Mouse (Mus musculus) ES-Bruce4 (cell line): ENCODE measurements at regions not wholly inside any gene's neighbourhood (a gene's known extent, or its start where the extent isn't known, plus 50 kb on each side); places are given as distances from the start of the nearest gene placed in this dataset.

Experiments
- CTCF ChIP-seq: IDR thresholded peaks from one replicate; pipeline ENCODE4 v1.8.1; 2011; ENCODE audit warnings: low read depth, low read length
- EP300 ChIP-seq: IDR thresholded peaks from 2 replicates; pipeline ENCODE4 v1.6.1; 2011; ENCODE audit warnings: low read depth, low read length; ENCODE audit not compliant: insufficient read depth

- TF ChIP-seq EP300 (no peak), CTCF (no peak)
These were observed 493.9 kb downstream of the Tns1 start for GRCm38 (mm10) chr1:73630363-73630762.
